Mouse (Mus musculus): ENCODE measurements around the gene Actn4.

- TF ChIP-seq POLR2A (IDR thresholded peaks at IDR 0.05; ENCODE audit: borderline replicate concordance, low read depth, low read length) (no peak), CTCF (IDR thresholded peaks at IDR 0.05; ENCODE audit: low read depth, low read length) (no peak)
These were observed 29.6 kb downstream of the Actn4 start for GRCm38 (mm10) chr7:28932421-28933041.
